Mouse (Mus musculus): ENCODE results near the gene Zfp988. TPM values are rescaled to one million over a fixed set of nuclear protein-coding genes. Genes with fewer than 3 reads are reported as not detected.
"Not testable (repeated sequence)": the region's sequence is repeated elsewhere in the genome, so short reads cannot be mapped to it uniquely, and the experiment has no call there.

The Zfp988 gene
- polyA plus RNA-seq, 1 experiment, result 0.07 TPM

- H3K27ac ChIP-seq (ENCODE audit: control insufficient read depth, insufficient read depth, low read depth, low read length); H3K4me1 ChIP-seq (ENCODE audit: control insufficient read depth, insufficient read depth, low read length); H3K27me3 ChIP-seq (ENCODE audit: control insufficient read depth, insufficient read depth, low read length): not testable (repeated sequence)
Measured at GRCm38 (mm10) chr4:147346361-147347035, 41.0 kb downstream of the Zfp988 start.

GRCm38 (mm10) chr4:147347300-147347699, 41.8 kb downstream of the Zfp988 start:
- H3K4me1 ChIP-seq (ENCODE audit: control insufficient read depth, insufficient read depth, low read length); H3K4me3 ChIP-seq (ENCODE audit: control insufficient read depth, low read depth, low read length); H3K27ac ChIP-seq (ENCODE audit: control insufficient read depth, insufficient read depth, low read depth, low read length); H3K27me3 ChIP-seq (ENCODE audit: control insufficient read depth, insufficient read depth, low read length); H3K36me3 ChIP-seq (ENCODE audit: control insufficient read depth, insufficient read depth, low read length): not testable (repeated sequence)

More at GRCm38 (mm10) chr4:147346361-147347035, 41.0 kb downstream of the Zfp988 start:
- not testable (repeated sequence) for H3K36me3 ChIP-seq (ENCODE audit: control insufficient read depth, insufficient read depth, low read length); H3K4me3 ChIP-seq (ENCODE audit: control insufficient read depth, low read depth, low read length)

GRCm38 (mm10) chr4:147347880-147348279, 42.4 kb downstream of the Zfp988 start:
- not testable (repeated sequence) for H3K27ac ChIP-seq (ENCODE audit: control insufficient read depth, insufficient read depth, low read depth, low read length); H3K4me1 ChIP-seq (ENCODE audit: control insufficient read depth, insufficient read depth, low read length); H3K36me3 ChIP-seq (ENCODE audit: control insufficient read depth, insufficient read depth, low read length); H3K4me3 ChIP-seq (ENCODE audit: control insufficient read depth, low read depth, low read length); H3K27me3 ChIP-seq (ENCODE audit: control insufficient read depth, insufficient read depth, low read length)

- H3K36me3 ChIP-seq (ENCODE audit: control insufficient read depth, insufficient read depth, low read length); H3K4me1 ChIP-seq (ENCODE audit: control insufficient read depth, insufficient read depth, low read length); H3K4me3 ChIP-seq (ENCODE audit: control insufficient read depth, low read depth, low read length); H3K27ac ChIP-seq (ENCODE audit: control insufficient read depth, insufficient read depth, low read depth, low read length); H3K27me3 ChIP-seq (ENCODE audit: control insufficient read depth, insufficient read depth, low read length): not testable (repeated sequence)
Measured at GRCm38 (mm10) chr4:147348401-147348800, 42.9 kb downstream of the Zfp988 start.

- H3K27ac ChIP-seq (ENCODE audit: control insufficient read depth, insufficient read depth, low read depth, low read length); H3K27me3 ChIP-seq (ENCODE audit: control insufficient read depth, insufficient read depth, low read length); H3K4me3 ChIP-seq (ENCODE audit: control insufficient read depth, low read depth, low read length); H3K36me3 ChIP-seq (ENCODE audit: control insufficient read depth, insufficient read depth, low read length); H3K4me1 ChIP-seq (ENCODE audit: control insufficient read depth, insufficient read depth, low read length): not testable (repeated sequence)
Measured at GRCm38 (mm10) chr4:147348906-147349686, 43.6 kb downstream of the Zfp988 start.

- not testable (repeated sequence) for H3K4me1 ChIP-seq (ENCODE audit: control insufficient read depth, insufficient read depth, low read length); H3K36me3 ChIP-seq (ENCODE audit: control insufficient read depth, insufficient read depth, low read length); H3K27me3 ChIP-seq (ENCODE audit: control insufficient read depth, insufficient read depth, low read length); H3K4me3 ChIP-seq (ENCODE audit: control insufficient read depth, low read depth, low read length); H3K27ac ChIP-seq (ENCODE audit: control insufficient read depth, insufficient read depth, low read depth, low read length)
Measured at GRCm38 (mm10) chr4:147349687-147350415, 44.4 kb downstream of the Zfp988 start.

- H3K4me3 ChIP-seq (ENCODE audit: control insufficient read depth, low read depth, low read length); H3K27me3 ChIP-seq (ENCODE audit: control insufficient read depth, insufficient read depth, low read length); H3K36me3 ChIP-seq (ENCODE audit: control insufficient read depth, insufficient read depth, low read length); H3K27ac ChIP-seq (ENCODE audit: control insufficient read depth, insufficient read depth, low read depth, low read length); H3K4me1 ChIP-seq (ENCODE audit: control insufficient read depth, insufficient read depth, low read length): not testable (repeated sequence)
Measured at GRCm38 (mm10) chr4:147350541-147350940, 45.1 kb downstream of the Zfp988 start.

GRCm38 (mm10) chr4:147351376-147351980, 46.0 kb downstream of the Zfp988 start:
- H3K27ac ChIP-seq (ENCODE audit: control insufficient read depth, insufficient read depth, low read depth, low read length); H3K27me3 ChIP-seq (ENCODE audit: control insufficient read depth, insufficient read depth, low read length); H3K4me1 ChIP-seq (ENCODE audit: control insufficient read depth, insufficient read depth, low read length); H3K36me3 ChIP-seq (ENCODE audit: control insufficient read depth, insufficient read depth, low read length); H3K4me3 ChIP-seq (ENCODE audit: control insufficient read depth, low read depth, low read length): not testable (repeated sequence)

- not testable (repeated sequence) for H3K36me3 ChIP-seq (ENCODE audit: control insufficient read depth, insufficient read depth, low read length); H3K27me3 ChIP-seq (ENCODE audit: control insufficient read depth, insufficient read depth, low read length); H3K4me3 ChIP-seq (ENCODE audit: control insufficient read depth, low read depth, low read length); H3K4me1 ChIP-seq (ENCODE audit: control insufficient read depth, insufficient read depth, low read length); H3K27ac ChIP-seq (ENCODE audit: control insufficient read depth, insufficient read depth, low read depth, low read length)
Measured at GRCm38 (mm10) chr4:147353626-147354025, 48.2 kb downstream of the Zfp988 start.

GRCm38 (mm10) chr4:147356042-147356441, 50.6 kb downstream of the Zfp988 start:
- not testable (repeated sequence) for H3K4me3 ChIP-seq (ENCODE audit: control insufficient read depth, low read depth, low read length); H3K36me3 ChIP-seq (ENCODE audit: control insufficient read depth, insufficient read depth, low read length)

GRCm38 (mm10) chr4:147357195-147357594, 51.7 kb downstream of the Zfp988 start:
- not testable (repeated sequence) for H3K36me3 ChIP-seq (ENCODE audit: control insufficient read depth, insufficient read depth, low read length); H3K27ac ChIP-seq (ENCODE audit: control insufficient read depth, insufficient read depth, low read depth, low read length); H3K27me3 ChIP-seq (ENCODE audit: control insufficient read depth, insufficient read depth, low read length); H3K4me1 ChIP-seq (ENCODE audit: control insufficient read depth, insufficient read depth, low read length); H3K4me3 ChIP-seq (ENCODE audit: control insufficient read depth, low read depth, low read length)

More at GRCm38 (mm10) chr4:147356042-147356441, 50.6 kb downstream of the Zfp988 start:
- not testable (repeated sequence) for H3K27ac ChIP-seq (ENCODE audit: control insufficient read depth, insufficient read depth, low read depth, low read length); H3K27me3 ChIP-seq (ENCODE audit: control insufficient read depth, insufficient read depth, low read length); H3K4me1 ChIP-seq (ENCODE audit: control insufficient read depth, insufficient read depth, low read length)

Measured in testis, adult 2 months (tissue).